Mouse (Mus musculus) limb, embryonic 11.5 days (tissue): Measurements from ENCODE around the gene Aph1a. TPM values are rescaled to one million over a fixed set of nuclear protein-coding genes. Genes with fewer than 3 reads are reported as not detected.

ENCODE experiments used
- ATAC-seq: fragments of 200-750 bp; cut with Nextera tagmentation; 2 replicates; pipeline ENCODE4 v1.8.0; 2017; ENCODE audit warnings: low read depth; ENCODE audit not compliant: insufficient number of reproducible peaks, low FRiP score, low TSS enrichment
- DNase-seq: peaks from one replicate; pipeline ENCODE4 v3.0.0-alpha.2; 2015; ENCODE audit warnings: low spot score
- H3K27ac ChIP-seq: fragments of 300-500 bp; sonication (generic); replicated peaks from 2 replicates; pipeline ENCODE4 v1.5.1; 2014; ENCODE audit warnings: low read depth, mild to moderate bottlenecking, low read length
- H3K27me3 ChIP-seq: fragments of 300-500 bp; sonication (generic); 2 replicates; pipeline ENCODE4 v1.6.1; 2014; ENCODE audit warnings: mild to moderate bottlenecking, low read length, mixed read lengths; ENCODE audit not compliant: control insufficient read depth, insufficient read depth
- H3K36me3 ChIP-seq: fragments of 300-500 bp; sonication (generic); 2 replicates; pipeline ENCODE4 v1.6.1; 2014; ENCODE audit warnings: mild to moderate bottlenecking, low read length, moderate library complexity, mixed read lengths; ENCODE audit not compliant: control insufficient read depth, insufficient read depth
- H3K4me1 ChIP-seq: fragments of 300-500 bp; sonication (generic); 2 replicates; pipeline ENCODE4 v1.6.1; 2014; ENCODE audit warnings: low read length, mixed read lengths; ENCODE audit not compliant: control insufficient read depth, insufficient read depth
- H3K4me2 ChIP-seq: fragments of 300-500 bp; sonication (generic); 2 replicates; pipeline ENCODE4 v1.6.1; 2014; ENCODE audit warnings: low read depth, mild to moderate bottlenecking, moderate library complexity; ENCODE audit not compliant: severe bottlenecking
- H3K4me3 ChIP-seq: fragments of 300-500 bp; sonication (generic); 2 replicates; pipeline ENCODE4 v1.5.1; 2014; ENCODE audit warnings: low read depth, low read length
- H3K9ac ChIP-seq: fragments of 300-500 bp; sonication (generic); 2 replicates; pipeline ENCODE4 v1.6.1; 2014; ENCODE audit warnings: mild to moderate bottlenecking, low read length
- H3K9me3 ChIP-seq: fragments of 300-500 bp; sonication (generic); 2 replicates; pipeline ENCODE4 v1.6.1; 2016; ENCODE audit warnings: low read length; ENCODE audit not compliant: control insufficient read depth
- WGBS: fragments of 180-500 bp; shearing (Covaris S2); extraction: QIAGEN DNeasy Blood & Tissue Kit; methylation state at CpG from one replicate; pipeline ENCODE4 v1.1.7; 2014; 5-methylcytosine and 5-hydroxymethylcytosine counted together
- polyA plus RNA-seq: library from polyadenylated mRNA; unstranded; fragments of >200 nt; fragmentation: Nextera tagmentation; extraction: Ambion mirVana; gene quantifications from 2 replicates; pipeline ENCODE4 v1.2.1, GENCODE M21; 2014

Gene Aph1a
- polyA plus RNA-seq, 1 experiment from 2014 or later, result 26.1 TPM

DNA sequence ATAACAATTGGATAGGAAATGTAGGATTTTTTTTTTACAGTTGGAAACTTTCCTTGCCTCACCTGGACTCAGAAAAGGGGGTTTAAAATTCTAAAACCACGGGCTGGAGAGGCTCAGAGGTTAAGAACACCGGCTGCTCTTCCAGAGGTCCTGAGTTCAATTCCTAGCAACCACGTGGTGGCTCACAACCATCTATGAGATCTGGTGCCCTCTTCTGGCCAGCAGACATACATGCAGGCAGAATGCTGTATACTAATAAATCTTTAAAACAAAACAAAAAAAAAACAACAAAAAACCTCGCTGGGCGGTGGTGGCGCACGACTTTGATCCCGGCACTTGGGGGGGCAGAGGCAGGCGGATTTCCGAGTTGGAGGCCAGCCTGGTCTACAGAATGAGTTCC, 32.6 kb upstream of the Aph1a start:
- Histone ChIP-seq H3K4me1 (no peaks in the 10 kb centered on the region), H3K4me2 (no peak overlapping the region)
- WGBS, result 73% methylated on average over 10 of the region's 10 CpGs

GRCm38 (mm10) chr3:95861796-95862195, 32.0 kb upstream of the Aph1a start:
- Histone ChIP-seq H3K36me3 (peaks cover 3% of the 10 kb centered on the region; the same call in 1 of the 2 replicates), H3K4me3 (no peak overlapping the region), H3K27ac (no peak overlapping the region), H3K4me1 (no peaks in the 10 kb centered on the region), H3K27me3 (no peaks in the 10 kb centered on the region), H3K4me2 (no peak overlapping the region), H3K9me3 (no peaks in the 10 kb centered on the region), H3K9ac (no peak overlapping the region)
- DNase-seq, result peak; percentile 70
- peak; percentile 31; the same call in 1 of the 2 replicates for ATAC-seq
- WGBS, result 36% methylated on average over 2 of the region's 2 CpGs

More for the DNA sequence above, 32.6 kb upstream of the Aph1a start:
- DNase-seq (no peak), ATAC-seq (no peak)
- no peak overlapping the region for H3K4me3 ChIP-seq
- no peak overlapping the region for H3K9ac ChIP-seq
- H3K27ac ChIP-seq, result no peak overlapping the region
- H3K36me3 ChIP-seq, result peaks cover 3% of the 10 kb centered on the region; the same call in 1 of the 2 replicates
- H3K9me3 ChIP-seq, result no peaks in the 10 kb centered on the region
- H3K27me3 ChIP-seq, result no peaks in the 10 kb centered on the region

DNA sequence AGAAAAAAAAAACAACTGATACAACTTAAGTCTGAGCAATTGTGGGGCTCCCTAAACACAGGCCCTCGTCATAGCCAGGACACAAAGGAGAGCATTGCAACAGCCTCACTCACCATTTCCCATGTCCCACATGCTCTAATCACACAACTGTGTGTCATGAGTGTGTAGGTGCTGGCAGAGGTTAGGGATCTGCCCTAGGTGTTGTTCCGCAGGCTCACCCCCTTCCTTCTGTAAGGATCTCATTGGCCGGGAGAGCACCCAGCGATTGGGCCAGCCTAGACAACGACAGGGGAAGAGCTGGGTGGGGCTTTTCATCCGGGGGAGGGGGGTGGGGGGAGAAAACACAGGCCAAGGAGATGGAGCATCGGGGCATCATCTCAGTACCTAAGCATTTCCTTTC, 30.2 kb upstream of the Aph1a start:
- no peaks in the 10 kb centered on the region for H3K4me1 ChIP-seq
- H3K36me3 ChIP-seq, result peaks cover 9% of the 10 kb centered on the region
- no peaks in the 10 kb centered on the region for H3K9me3 ChIP-seq
- H3K27ac ChIP-seq, result no peak overlapping the region
- 84% methylated on average over 7 of the region's 7 CpGs for WGBS
- H3K4me2 ChIP-seq, result no peak overlapping the region
- DNase-seq (no peak), ATAC-seq (no peak)
- H3K27me3 ChIP-seq, result no peaks in the 10 kb centered on the region
- H3K9ac ChIP-seq, result no peak overlapping the region
- no peak overlapping the region for H3K4me3 ChIP-seq

- H3K4me2 ChIP-seq, result no peak overlapping the region
- no peak overlapping the region for H3K27ac ChIP-seq
- H3K4me1 ChIP-seq, result no peaks in the 10 kb centered on the region
- no peak overlapping the region for H3K9ac ChIP-seq
- H3K9me3 ChIP-seq, result no peaks in the 10 kb centered on the region
- WGBS, result 77% methylated on average over 5 of the region's 5 CpGs
- ATAC-seq (no peak), DNase-seq (no peak)
- H3K4me3 ChIP-seq, result no peak overlapping the region
- H3K27me3 ChIP-seq, result no peaks in the 10 kb centered on the region
- H3K36me3 ChIP-seq, result peaks cover 9% of the 10 kb centered on the region
Observed at GRCm38 (mm10) chr3:95865050-95865449, 28.7 kb upstream of the Aph1a start.

DNA sequence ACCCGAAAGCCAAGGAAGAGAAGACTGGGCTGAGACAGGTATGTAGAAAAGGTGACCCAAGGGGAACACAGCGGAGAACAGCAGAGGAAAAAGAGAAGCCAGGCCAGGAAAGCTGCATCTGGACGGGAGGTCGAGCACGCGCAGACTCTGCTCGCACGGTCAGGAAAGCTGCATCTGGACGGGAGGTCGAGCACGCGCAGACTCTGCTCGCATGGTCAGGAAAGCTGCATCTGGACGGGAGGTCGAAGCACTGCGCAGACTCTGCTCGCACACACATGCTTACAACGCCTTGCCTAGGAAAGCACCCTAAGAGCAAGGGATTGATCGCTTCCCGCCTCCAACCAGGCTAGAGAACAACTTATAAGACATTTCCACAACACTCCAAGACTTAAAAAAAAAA, 28.2 kb upstream of the Aph1a start:
- H3K9me3 ChIP-seq, result no peaks in the 10 kb centered on the region
- no peak overlapping the region for H3K4me3 ChIP-seq
- H3K27ac ChIP-seq, result no peak overlapping the region
- peaks cover 9% of the 10 kb centered on the region for H3K36me3 ChIP-seq
- no peak overlapping the region for H3K4me2 ChIP-seq
- ATAC-seq (no peak), DNase-seq (no peak)
- no peaks in the 10 kb centered on the region for H3K27me3 ChIP-seq
- no peak overlapping the region for H3K9ac ChIP-seq
- WGBS, result 87% methylated on average over 20 of the region's 20 CpGs
- H3K4me1 ChIP-seq, result no peaks in the 10 kb centered on the region

DNA sequence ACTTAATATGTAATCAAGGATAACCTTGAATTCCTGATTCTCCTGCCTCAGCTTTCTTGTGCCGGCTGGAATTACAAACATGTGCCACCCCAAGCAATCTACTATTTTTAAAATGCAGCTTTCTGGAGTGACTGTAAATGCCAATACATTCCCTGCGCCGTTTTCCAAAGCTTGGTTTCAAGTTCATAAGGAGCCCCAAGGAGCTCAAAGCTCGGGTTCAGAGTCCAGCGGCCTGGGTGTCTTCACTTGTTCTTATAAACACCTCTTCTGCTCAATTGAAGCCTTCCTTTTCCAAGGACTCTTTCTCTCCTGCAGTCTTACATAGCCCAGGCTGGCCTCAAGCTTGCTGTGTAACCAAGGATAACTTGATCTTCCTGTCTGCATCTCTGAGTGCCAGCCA, 27.7 kb upstream of the Aph1a start:
- H3K4me3 ChIP-seq, result no peak overlapping the region
- no peaks in the 10 kb centered on the region for H3K4me1 ChIP-seq
- no peak overlapping the region for H3K9ac ChIP-seq
- 86% methylated on average over 5 of the region's 5 CpGs for WGBS
- no peak for ATAC-seq
- H3K9me3 ChIP-seq, result no peaks in the 10 kb centered on the region
- no peak overlapping the region for H3K27ac ChIP-seq
- no peak for DNase-seq
- H3K36me3 ChIP-seq, result peaks cover 9% of the 10 kb centered on the region
- no peak overlapping the region for H3K4me2 ChIP-seq
- H3K27me3 ChIP-seq, result no peaks in the 10 kb centered on the region

DNA sequence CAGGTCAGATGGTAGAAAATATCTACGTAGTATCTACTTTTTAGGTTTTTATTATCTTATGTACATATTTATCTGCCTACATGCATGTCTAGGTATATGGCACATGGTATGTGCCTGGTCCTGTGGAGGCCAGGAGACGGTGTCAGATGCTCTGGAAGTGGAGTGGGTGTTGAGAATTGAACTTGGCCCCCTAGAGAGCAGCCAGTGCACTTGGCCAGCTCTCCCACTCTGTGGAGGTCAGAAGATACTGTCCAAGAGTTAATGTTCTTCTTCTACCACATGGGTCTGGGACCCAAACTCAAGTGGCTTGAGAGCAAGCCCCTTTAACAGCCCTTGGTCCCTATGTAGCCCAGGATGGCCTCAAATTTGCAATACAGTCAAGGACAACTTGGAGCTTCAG, 26.4 kb upstream of the Aph1a start:
- Histone ChIP-seq H3K9me3 (no peaks in the 10 kb centered on the region), H3K4me1 (peaks cover 4% of the 10 kb centered on the region; the same call in 1 of the 2 replicates), H3K4me2 (no peak overlapping the region), H3K27ac (no peak overlapping the region), H3K4me3 (no peak overlapping the region), H3K9ac (no peak overlapping the region), H3K36me3 (peaks cover 9% of the 10 kb centered on the region), H3K27me3 (no peaks in the 10 kb centered on the region)
- WGBS, result 94% methylated on average over 2 of the region's 2 CpGs
- ATAC-seq (no peak), DNase-seq (no peak)

DNA sequence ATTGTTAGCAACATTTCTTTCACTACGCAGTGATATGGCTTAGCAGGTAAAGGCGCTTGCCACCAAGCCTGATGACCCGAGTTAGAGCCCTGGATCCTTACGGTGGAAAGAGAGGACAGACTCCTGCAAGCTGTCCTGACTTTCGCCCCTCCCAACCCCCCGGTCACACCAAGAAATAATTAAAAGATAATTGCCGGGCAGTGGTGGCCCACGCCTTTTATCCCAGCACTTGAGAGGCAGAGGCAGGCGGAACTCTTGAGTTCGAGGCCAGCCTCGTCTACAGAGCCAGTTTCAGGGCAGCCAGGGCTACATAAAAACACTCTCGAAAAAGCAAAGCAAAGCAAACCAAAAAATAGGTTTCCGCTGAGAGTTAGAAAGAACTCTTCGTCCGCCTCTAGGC, 22.8 kb upstream of the Aph1a start:
- peaks cover 6% of the 10 kb centered on the region for H3K36me3 ChIP-seq
- H3K4me1 ChIP-seq, result peaks cover 4% of the 10 kb centered on the region; the same call in 1 of the 2 replicates
- H3K9me3 ChIP-seq, result no peaks in the 10 kb centered on the region
- H3K27ac ChIP-seq, result no peak overlapping the region; the same call in 1 of the 2 replicates
- WGBS, result 8% methylated on average over 15 of the region's 15 CpGs
- ATAC-seq (peak; percentile 28; the same call in 1 of the 2 replicates), DNase-seq (no peak)
- H3K27me3 ChIP-seq, result no peaks in the 10 kb centered on the region
- peak overlapping the region; percentile 69 for H3K4me2 ChIP-seq
- H3K4me3 ChIP-seq, result peak overlapping the region; percentile 53
- peak overlapping the region; percentile 67 for H3K9ac ChIP-seq

DNA sequence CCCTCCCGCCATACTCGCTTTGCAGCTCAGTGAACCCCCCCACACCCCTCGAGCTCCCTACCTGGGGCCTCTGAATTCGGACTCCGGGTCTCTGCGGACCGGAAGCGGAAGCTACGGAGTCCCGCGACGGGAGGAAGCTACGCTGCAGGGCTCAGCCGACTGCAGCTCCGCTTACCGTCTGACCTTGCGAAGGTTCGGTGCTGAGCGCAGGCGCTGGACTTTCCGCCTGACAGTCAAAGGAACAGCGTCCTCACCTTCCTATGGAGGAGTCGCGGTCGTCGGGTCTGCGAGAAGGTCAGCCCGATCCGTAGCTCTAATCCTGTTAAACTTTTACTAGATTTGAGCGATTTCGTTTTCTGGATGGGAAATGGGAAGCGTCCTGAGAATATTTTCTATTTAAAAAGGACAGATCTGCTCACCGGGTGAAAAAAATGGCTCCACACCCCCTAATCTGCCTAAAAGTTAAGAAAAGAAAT, 22.3 kb upstream of the Aph1a start, which contains the start of gene Mrps21:
TSS of gene Mrps21 (minus strand) at position 128 of the 476 bp plus-strand sequence.
- Histone ChIP-seq H3K27me3 (no peaks in the 10 kb centered on the region), H3K4me1 (peaks cover 4% of the 10 kb centered on the region; the same call in 1 of the 2 replicates), H3K9ac (peak within 1 kb of the TSS; percentile 67), H3K36me3 (peaks cover 6% of the 10 kb centered on the region), H3K4me3 (peak within 1 kb of the TSS; percentile 53), H3K4me2 (peak within 1 kb of the TSS; percentile 69), H3K27ac (no peak within 1 kb of the TSS; the same call in 1 of the 2 replicates), H3K9me3 (no peaks in the 10 kb centered on the region)
- ATAC-seq (peak; percentile 86), DNase-seq (peak; percentile 88)
- WGBS, result under 1% methylated on average over 33 of the region's 33 CpGs
